Comparison of ENCODE assay signal across 22 mouse cellular contexts in the genomic region with DNA sequence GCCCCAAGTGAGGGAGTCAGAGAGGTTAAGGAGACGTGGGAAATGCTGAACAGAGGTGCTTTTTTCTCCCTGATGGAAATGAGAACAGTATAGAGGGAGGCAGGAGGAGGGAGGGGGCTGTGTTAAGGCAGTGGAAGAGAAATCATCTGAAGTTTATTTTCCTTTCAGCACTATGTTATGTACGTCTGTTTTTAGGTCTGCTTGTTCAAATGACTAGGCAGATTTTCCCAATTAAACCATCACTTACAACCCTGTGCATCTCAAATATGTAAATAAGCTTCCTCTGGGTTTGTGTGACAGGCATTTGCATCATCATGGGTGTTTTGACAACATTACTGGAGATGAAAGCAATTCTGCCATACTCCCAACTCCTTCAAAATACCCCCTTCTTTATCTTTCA.
DNase-seq lines count a peak whose midpoint lies in the region; ATAC-seq and TF ChIP-seq lines count a peak whose summit lies in the region.
"Had no signal": no experiment of that assay in that cellular context is flagged by ENCODE, and none has a peak within 500 bp of the region (broad histone marks: within the 10 kb centered on the region; RNA-seq: fewer than 3 reads in every experiment).

No protein-coding gene starts in this region.

- H3K4me3 ChIP-seq in forebrain, embryonic 11.5 days (ENCODE audit: low read depth, low read length) = no peak overlapping the region
- H3K4me3 ChIP-seq in forebrain, embryonic 10.5 days = no peak overlapping the region
- no peak overlapping the region for H3K4me3 ChIP-seq in forebrain, embryonic 14.5 days (ENCODE audit: low read depth, low read length)
- no peak overlapping the region for H3K4me3 ChIP-seq in forebrain, postnatal 0 days (ENCODE audit: low read depth, low read length)
- H3K4me3 ChIP-seq: gastrocnemius, adult 2 months had no signal

- H3K27ac ChIP-seq in forebrain, embryonic 11.5 days (ENCODE audit: low read depth, low read length) = no peak overlapping the region
- no peak overlapping the region for H3K27ac ChIP-seq in forebrain, embryonic 10.5 days
- no peak overlapping the region for H3K27ac ChIP-seq in forebrain, embryonic 14.5 days (ENCODE audit: low read depth, low read length)
- no peak overlapping the region for H3K27ac ChIP-seq in forebrain, postnatal 0 days (ENCODE audit: low read depth, low read length)
- H3K27ac ChIP-seq: gastrocnemius, adult 2 months; hindbrain, embryonic 14.5 days; hindbrain, postnatal 0 days had no signal

- no peaks in the 10 kb centered on the region for H3K4me1 ChIP-seq in forebrain, embryonic 11.5 days (replicated peaks; ENCODE audit: control insufficient read depth, insufficient read depth, low read length)
- peaks cover 11% of the 10 kb centered on the region for H3K4me1 ChIP-seq in forebrain, embryonic 10.5 days
- H3K4me1 ChIP-seq in forebrain, embryonic 14.5 days (ENCODE audit: control insufficient read depth, insufficient read depth, low read length) = no peaks in the 10 kb centered on the region
- H3K4me1 ChIP-seq in forebrain, postnatal 0 days (ENCODE audit: insufficient read depth) = no peaks in the 10 kb centered on the region

- 0 out of 2 replicates have a peak, but pooled peaks have one; percentile 33 for ATAC-seq in forebrain, embryonic 11.5 days (replicated peaks; ENCODE audit: low FRiP score)
- ATAC-seq in forebrain, embryonic 14.5 days = peak; percentile 84
- ATAC-seq in forebrain, postnatal 0 days = peak; percentile 54
- ATAC-seq: activated CD4-positive, CD25-positive, alpha-beta regulatory T cell, adult 4 months; hindbrain, postnatal 0 days; inflammation-experienced regulatory T-cells, adult 6 months; intestine, embryonic 16.5 days had no signal

- H3K9ac ChIP-seq in forebrain, embryonic 11.5 days (ENCODE audit: low read length) = no peak overlapping the region
- H3K9ac ChIP-seq in forebrain, embryonic 14.5 days (ENCODE audit: low read length) = no peak overlapping the region
- no peak overlapping the region for H3K9ac ChIP-seq in forebrain, postnatal 0 days
- H3K9ac ChIP-seq: hindbrain, embryonic 14.5 days had no signal

- no peak for TF ChIP-seq POLR2A in brain, embryonic 14.5 days (IDR thresholded peaks at IDR 0.05; ENCODE audit: borderline replicate concordance, extremely low read depth, insufficient read depth, insufficient read length, poor library complexity, severe bottlenecking)

- TF ChIP-seq CTCF in brain, embryonic 14.5 days (IDR thresholded peaks at IDR 0.05; ENCODE audit: borderline replicate concordance, extremely low read depth, insufficient read depth, insufficient read length) = no peak
- no peak for TF ChIP-seq CTCF in forebrain, postnatal 0 days (IDR thresholded peaks at IDR 0.05; ENCODE audit: low read depth)

- H3K4me2 ChIP-seq in forebrain, embryonic 11.5 days (ENCODE audit: low read depth, low read length, severe bottlenecking) = no peak overlapping the region
- no peak overlapping the region for H3K4me2 ChIP-seq in forebrain, embryonic 14.5 days (ENCODE audit: low read length)
- H3K4me2 ChIP-seq in forebrain, postnatal 0 days (ENCODE audit: low read depth) = no peak overlapping the region
- H3K4me2 ChIP-seq: heart, embryonic 11.5 days; hindbrain, embryonic 14.5 days had no signal

- H3K36me3 ChIP-seq in forebrain, embryonic 11.5 days (ENCODE audit: control insufficient read depth, insufficient read depth, low read length) = no peaks in the 10 kb centered on the region
- no peaks in the 10 kb centered on the region for H3K36me3 ChIP-seq in forebrain, embryonic 10.5 days (replicated peaks)
- H3K36me3 ChIP-seq in forebrain, embryonic 14.5 days (ENCODE audit: control insufficient read depth, insufficient read depth, low read length) = no peaks in the 10 kb centered on the region
- H3K36me3 ChIP-seq in forebrain, postnatal 0 days (ENCODE audit: insufficient read depth) = no peaks in the 10 kb centered on the region

- H3K9me3 ChIP-seq in forebrain, embryonic 11.5 days (ENCODE audit: control insufficient read depth, low read length) = no peaks in the 10 kb centered on the region
- H3K9me3 ChIP-seq in forebrain, embryonic 10.5 days = no peaks in the 10 kb centered on the region
- H3K9me3 ChIP-seq in forebrain, embryonic 14.5 days (replicated peaks; ENCODE audit: control insufficient read depth, low read length) = no peaks in the 10 kb centered on the region
- no peaks in the 10 kb centered on the region for H3K9me3 ChIP-seq in forebrain, postnatal 0 days (ENCODE audit: low read length)

- no peak for DNase-seq in forebrain, embryonic 11.5 days (ENCODE audit: low spot score)
- DNase-seq in forebrain, embryonic 10.5 days (ENCODE audit: extremely low spot score, low spot score) = no peak
- DNase-seq in brain, embryonic 14.5 days (ENCODE audit: low read depth) = peak; percentile 73
- DNase-seq in forebrain, embryonic 14.5 days (ENCODE audit: low spot score) = peak; percentile 67
- DNase-seq in forebrain, postnatal 0 days = no peak
- no peak for DNase-seq in right cerebral cortex, adult 2 months (ENCODE audit: low spot score in 2 of 2)
- DNase-seq in cerebellum, adult 8-10 months = no peak
- DNase-seq: adrenal gland, adult 8-10 months; adrenal gland, postnatal 25 days; cerebellum, adult 2 months; cerebellum, postnatal 10 days; cerebellum, postnatal 36 days; gastrocnemius, adult 2 months; gastrocnemius, postnatal 14 days; heart, adult 11 months; kidney, adult 18-20 months had no signal

- H3K27me3 ChIP-seq in forebrain, embryonic 11.5 days (ENCODE audit: control insufficient read depth, insufficient read depth, low read length) = no peaks in the 10 kb centered on the region
- peaks cover under 1% of the 10 kb centered on the region; the same call in 1 of the 2 replicates for H3K27me3 ChIP-seq in forebrain, embryonic 10.5 days (ENCODE audit: poor library complexity, severe bottlenecking)
- H3K27me3 ChIP-seq in forebrain, embryonic 14.5 days (replicated peaks; ENCODE audit: control insufficient read depth, insufficient read depth, low read length) = no peaks in the 10 kb centered on the region
- no peaks in the 10 kb centered on the region for H3K27me3 ChIP-seq in forebrain, postnatal 0 days (ENCODE audit: insufficient read depth, low read length)

- 28% methylated on average over 2 of the region's 2 CpGs for WGBS in forebrain, embryonic 11.5 days
- WGBS in forebrain, embryonic 10.5 days = 46% methylated on average over 2 of the region's 2 CpGs
- 28% methylated on average over 2 of the region's 2 CpGs for WGBS in forebrain, embryonic 14.5 days
- 10% methylated on average over 2 of the region's 2 CpGs for whole genome bisulfite sequencing in forebrain, postnatal 0 days

Comparison
In these comparisons a context has a peak if more than half of its experiments do, and no peak if none do; other contexts are left out.
1. DNase-seq: peak in brain, embryonic 14.5 days (single experiment) and forebrain, embryonic 14.5 days (single experiment); none in forebrain, embryonic 11.5 days (single experiment), forebrain, embryonic 10.5 days (single experiment), forebrain, postnatal 0 days (single experiment), right cerebral cortex, adult 2 months (0 of 2) and cerebellum, adult 8-10 months (single experiment).
2. ATAC-seq: peak in every context shown above with its lines; median percentile 84 in forebrain, embryonic 14.5 days; 54 in forebrain, postnatal 0 days; 33 in forebrain, embryonic 11.5 days.